Comparison of ENCODE assay signal across 11 mouse cellular contexts in genomic region chr4:42952563-42952962, GRCm38 (mm10). TPM values are rescaled to one million over a fixed set of nuclear protein-coding genes. Genes with fewer than 3 reads are reported as not detected.
DNase-seq lines count a peak whose midpoint lies in the region; ATAC-seq and TF ChIP-seq lines count a peak whose summit lies in the region.
"Had no signal": no experiment of that assay in that cellular context is flagged by ENCODE, and none has a peak within 500 bp of the region (broad histone marks: within the 10 kb centered on the region; RNA-seq: fewer than 3 reads in every experiment).

No protein-coding gene starts in this region.

- 77% methylated on average over 7 of the region's 7 CpGs for WGBS in hindbrain, postnatal 0 days

- H3K4me3 ChIP-seq in hindbrain, postnatal 0 days (ENCODE audit: low read length), result peak overlapping the region; percentile 5; the same call in 1 of the 2 replicates

- H3K9ac ChIP-seq in hindbrain, postnatal 0 days (replicated peaks; ENCODE audit: low read length), result peak overlapping the region; percentile 94

- no peaks in the 10 kb centered on the region for H3K27me3 ChIP-seq in hindbrain, postnatal 0 days (ENCODE audit: insufficient read depth, low read length)

- H3K27ac ChIP-seq in hindbrain, postnatal 0 days, result peak overlapping the region; percentile 71; the same call in 1 of the 2 replicates

- no peak for TF ChIP-seq CTCF in hindbrain, postnatal 0 days (IDR thresholded peaks at IDR 0.05; ENCODE audit: low read depth)

- H3K4me1 ChIP-seq in hindbrain, postnatal 0 days (ENCODE audit: insufficient read depth, low read length), result peaks cover 48% of the 10 kb centered on the region

- DNase-seq in right cerebral cortex, postnatal 14 days, result peak; percentile 9
- no peak for DNase-seq in right cerebral cortex, adult 18-20 months
- peak; percentile 59 to 70 for DNase-seq in heart, adult 9 months (ENCODE audit: low spot score in 2 of 2)
- no peak for DNase-seq in hindbrain, postnatal 0 days (ENCODE audit: low spot score)
- DNase-seq in lung, postnatal 36 days, result no peak
- DNase-seq in frontal cortex, adult 2 months (ENCODE audit: extremely low spot score in 1 of 2, low spot score in 1 of 2), result no peak
- DNase-seq in kidney, adult 11 months, result no peak
- DNase-seq: adrenal gland, postnatal 36 days; kidney, postnatal 14 days had no signal

- H3K36me3 ChIP-seq in hindbrain, postnatal 0 days (ENCODE audit: insufficient read depth, low read length), result peaks cover 11% of the 10 kb centered on the region

- H3K4me2 ChIP-seq in hindbrain, postnatal 0 days (ENCODE audit: low read depth, low read length), result peak overlapping the region; percentile 91

- no peaks in the 10 kb centered on the region for H3K9me3 ChIP-seq in hindbrain, postnatal 0 days (ENCODE audit: low read length)

- no peak for ATAC-seq in hindbrain, postnatal 0 days
- ATAC-seq in activated CD4-positive, CD25-positive, alpha-beta regulatory T cell, adult 4 months, result no peak

RNA-seq across cellular contexts. Expression of gene Dnajb5, which starts 2.9 kb away (rescaled TPM):
- 88.0 and 96.9 TPM in 2 replicates for total RNA-seq in hindbrain, postnatal 0 days (2014; rRNA removed)
- polyA plus RNA-seq in hindbrain, postnatal 0 days (2015; fragmentation: Nextera tagmentation; extraction: Ambion mirVana), result 28.1 and 33.4 TPM in 2 replicates
- 1 to 10 TPM; 6.0 to 7.2 TPM for polyA plus RNA-seq in activated CD4-positive, CD25-positive, alpha-beta regulatory T cell, adult 4 months (2017; shearing (Covaris generic))
- 126 and 151 TPM in 2 replicates for polyA plus RNA-seq in frontal cortex, adult 2 months (2012; rRNA removed)

RNA-seq across cellular contexts. Expression of gene 1700022I11Rik, which starts 16.8 kb away (rescaled TPM):
- total RNA-seq in hindbrain, postnatal 0 days (2014; rRNA removed), result not detected in 2 replicates
- polyA plus RNA-seq in hindbrain, postnatal 0 days (2015; fragmentation: Nextera tagmentation; extraction: Ambion mirVana), result 0.37 and 0.60 TPM in 2 replicates
- polyA plus RNA-seq in activated CD4-positive, CD25-positive, alpha-beta regulatory T cell, adult 4 months (2017; shearing (Covaris generic)), result under 1 TPM in 1 of 2 experiments, not detected in 1; 0.25 TPM
- 0.11 and 0.18 TPM in 2 replicates for polyA plus RNA-seq in frontal cortex, adult 2 months (2012; rRNA removed)
- total RNA-seq: adrenal gland, postnatal 36 days; liver, adult 2 months had no signal
- polyA plus RNA-seq: liver, adult 2 months had no signal

RNA-seq across cellular contexts. Expression of gene Phf24, which starts 36.1 kb away (rescaled TPM):
- total RNA-seq in hindbrain, postnatal 0 days (2014; rRNA removed), result 123 and 130 TPM in 2 replicates
- polyA plus RNA-seq in hindbrain, postnatal 0 days (2015; fragmentation: Nextera tagmentation; extraction: Ambion mirVana), result 33.9 and 38.6 TPM in 2 replicates
- under 1 TPM in 1 of 2 experiments, not detected in 1; 0.14 TPM for polyA plus RNA-seq in activated CD4-positive, CD25-positive, alpha-beta regulatory T cell, adult 4 months (2017; shearing (Covaris generic))
- polyA plus RNA-seq in frontal cortex, adult 2 months (2012; rRNA removed), result 175 and 199 TPM in 2 replicates

RNA-seq across cellular contexts. Expression of gene Vcp, which starts 47.7 kb away (rescaled TPM):
- total RNA-seq in hindbrain, postnatal 0 days (2014; rRNA removed), result 187 and 191 TPM in 2 replicates
- polyA plus RNA-seq in hindbrain, postnatal 0 days (2015; fragmentation: Nextera tagmentation; extraction: Ambion mirVana), result 445 and 455 TPM in 2 replicates
- 100 to 1,000 TPM; 146 TPM for polyA plus RNA-seq in activated CD4-positive, CD25-positive, alpha-beta regulatory T cell, adult 4 months (2017; shearing (Covaris generic))
- polyA plus RNA-seq in frontal cortex, adult 2 months (2012; rRNA removed), result 170 and 193 TPM in 2 replicates

RNA-seq across cellular contexts. Expression of gene Fancg, which starts 57.7 kb away (rescaled TPM):
- 10.5 and 13.1 TPM in 2 replicates for total RNA-seq in hindbrain, postnatal 0 days (2014; rRNA removed)
- polyA plus RNA-seq in hindbrain, postnatal 0 days (2015; fragmentation: Nextera tagmentation; extraction: Ambion mirVana), result 14.2 and 14.5 TPM in 2 replicates
- polyA plus RNA-seq in activated CD4-positive, CD25-positive, alpha-beta regulatory T cell, adult 4 months (2017; shearing (Covaris generic)), result 10 to 100 TPM; 16.5 to 27.4 TPM
- 19.7 and 23.2 TPM in 2 replicates for polyA plus RNA-seq in frontal cortex, adult 2 months (2012; rRNA removed)

Comparison
In these comparisons a context has a peak if more than half of its experiments do, and no peak if none do; other contexts are left out.
1. DNase-seq: peak in right cerebral cortex, postnatal 14 days (single experiment) and heart, adult 9 months (2 of 2); none in right cerebral cortex, adult 18-20 months (single experiment), hindbrain, postnatal 0 days (single experiment), lung, postnatal 36 days (single experiment), frontal cortex, adult 2 months (0 of 2) and kidney, adult 11 months (single experiment).
2. RNA of gene Phf24, which starts 36.1 kb away (polyA plus RNA-seq): 175 to 199 TPM in frontal cortex, adult 2 months and 33.9 to 38.6 TPM in hindbrain, postnatal 0 days; 0.14 TPM in activated CD4-positive, CD25-positive, alpha-beta regulatory T cell, adult 4 months; every median in the first group is over 10 times any median in the second.